In genomic region chr7:141949799-141950103, GRCm38 (mm10) we compare ENCODE assay signal across 8 mouse cellular contexts. TPM values are rescaled to one million over a fixed set of nuclear protein-coding genes. Genes with fewer than 3 reads are reported as not detected.
DNase-seq lines count a peak whose midpoint lies in the region; ATAC-seq lines count a peak whose summit lies in the region.

No protein-coding gene starts in this region.

- peaks cover 5% of the 10 kb centered on the region for H3K9me3 ChIP-seq in heart, embryonic 16.5 days (replicated peaks; ENCODE audit: control insufficient read depth, low read length)
- H3K9me3 ChIP-seq in hindbrain, embryonic 11.5 days (ENCODE audit: control insufficient read depth, low read length), result no peaks in the 10 kb centered on the region
- no peaks in the 10 kb centered on the region for H3K9me3 ChIP-seq in midbrain, embryonic 10.5 days (replicated peaks)

- H3K27ac ChIP-seq in heart, embryonic 16.5 days (ENCODE audit: low read length), result no peak overlapping the region
- H3K27ac ChIP-seq in brown adipose tissue, adult 24 weeks (replicated peaks; ENCODE audit: low read depth, low read length), result no peak overlapping the region
- peak overlapping the region; percentile 99 for H3K27ac ChIP-seq in hindbrain, embryonic 11.5 days (ENCODE audit: low read depth, low read length)
- H3K27ac ChIP-seq in midbrain, embryonic 10.5 days (replicated peaks), result peak overlapping the region; percentile 99

- H3K4me3 ChIP-seq in heart, embryonic 16.5 days (ENCODE audit: low read length), result peak overlapping the region; percentile 53
- H3K4me3 ChIP-seq in brown adipose tissue, adult 24 weeks (ENCODE audit: insufficient read depth, low read depth, low read length), result peak overlapping the region; percentile 21; the same call in 1 of the 2 replicates
- H3K4me3 ChIP-seq in hindbrain, embryonic 11.5 days (ENCODE audit: low read depth, low read length), result peak overlapping the region; percentile 91
- peak overlapping the region; percentile 95 for H3K4me3 ChIP-seq in midbrain, embryonic 10.5 days

- peak; percentile 55; the same call in 1 of the 2 replicates for ATAC-seq in heart, embryonic 16.5 days (replicated peaks; ENCODE audit: extremely low read depth, insufficient read depth, low FRiP score)
- peak; percentile 40 for ATAC-seq in hindbrain, embryonic 11.5 days (ENCODE audit: low FRiP score)

- peak overlapping the region; percentile 80 for H3K4me2 ChIP-seq in heart, embryonic 16.5 days (ENCODE audit: low read depth, low read length)
- H3K4me2 ChIP-seq in hindbrain, embryonic 11.5 days (replicated peaks; ENCODE audit: low read depth, low read length), result peak overlapping the region; percentile 85

- no peaks in the 10 kb centered on the region for H3K36me3 ChIP-seq in heart, embryonic 16.5 days (ENCODE audit: control insufficient read depth, insufficient read depth)
- H3K36me3 ChIP-seq in hindbrain, embryonic 11.5 days (ENCODE audit: control insufficient read depth, insufficient read depth, low read length), result no peaks in the 10 kb centered on the region
- H3K36me3 ChIP-seq in midbrain, embryonic 10.5 days, result peaks cover 27% of the 10 kb centered on the region

- 0 out of 2 replicates have a peak, but pooled peaks cover 3% of the 10 kb centered on the region for H3K4me1 ChIP-seq in heart, embryonic 16.5 days (ENCODE audit: control insufficient read depth, insufficient read depth, low read length)
- no peaks in the 10 kb centered on the region for H3K4me1 ChIP-seq in brown adipose tissue, adult 24 weeks (ENCODE audit: control insufficient read depth, insufficient read depth, insufficient read length, low read length)
- peaks cover 11% of the 10 kb centered on the region for H3K4me1 ChIP-seq in hindbrain, embryonic 11.5 days (replicated peaks; ENCODE audit: control insufficient read depth, insufficient read depth, low read length)
- peaks cover 82% of the 10 kb centered on the region for H3K4me1 ChIP-seq in midbrain, embryonic 10.5 days

- intact Hi-C loops in heart, postnatal 36 days (cut with DNase I), result loop anchor here (5.0 kb wide), 1 partner anchor 148 kb away; the partner anchor contains the start of gene Dusp8

- DNase-seq in heart, postnatal 36 days, result no peak
- no peak for DNase-seq in hindbrain, embryonic 11.5 days (ENCODE audit: low spot score)
- DNase-seq in midbrain, embryonic 10.5 days (ENCODE audit: low spot score), result no peak
- no peak for DNase-seq in urinary bladder, adult 18-20 months (ENCODE audit: low spot score in 2 of 2)
- DNase-seq in cerebellum, postnatal 10 days, result no peak
- DNase-seq in cerebellum, adult 9-10 months, result no peak

- under 1% methylated on average over 31 of the region's 54 CpGs for WGBS in heart, embryonic 16.5 days
- under 1% methylated on average over 34 of the region's 54 CpGs for WGBS in hindbrain, embryonic 11.5 days
- WGBS in midbrain, embryonic 10.5 days, result 7% methylated on average over 44 of the region's 54 CpGs

- peaks cover 87% of the 10 kb centered on the region for H3K27me3 ChIP-seq in heart, embryonic 16.5 days (ENCODE audit: control insufficient read depth, insufficient read depth, low read length)
- no peaks in the 10 kb centered on the region; the same call in 1 of the 2 replicates for H3K27me3 ChIP-seq in hindbrain, embryonic 11.5 days (ENCODE audit: control insufficient read depth, insufficient read depth, low read length)
- peaks cover 59% of the 10 kb centered on the region for H3K27me3 ChIP-seq in midbrain, embryonic 10.5 days (ENCODE audit: low read depth, poor library complexity, severe bottlenecking)

- H3K9ac ChIP-seq in heart, embryonic 16.5 days (ENCODE audit: low read length), result peak overlapping the region; percentile 30; the same call in 1 of the 2 replicates
- H3K9ac ChIP-seq in hindbrain, embryonic 11.5 days (ENCODE audit: low read depth, low read length), result peak overlapping the region; percentile 100

RNA-seq across cellular contexts. Expression of gene Brsk2, which starts 0.2 kb away (rescaled TPM):
- polyA plus RNA-seq in heart, embryonic 16.5 days (2015; fragmentation: Nextera tagmentation; extraction: Ambion mirVana), result 0.28 and 0.32 TPM in 2 replicates
- total RNA-seq in heart, postnatal 36 days (2021), result under 1 TPM; 0.19 to 0.25 TPM
- polyA plus RNA-seq in brown adipose tissue, adult 24 weeks (2012; ENCODE audit: insufficient read depth, insufficient read length, missing spikeins), result 1.8 TPM in 1 of 2 replicates, not detected in the other
- polyA plus RNA-seq in hindbrain, embryonic 11.5 days (2014; fragmentation: Nextera tagmentation; extraction: Ambion mirVana), result 13.7 and 15.6 TPM in 2 replicates
- 7.8 and 11.4 TPM in 2 replicates for polyA plus RNA-seq in midbrain, embryonic 10.5 days (2016; fragmentation: Nextera tagmentation; extraction: Ambion mirVana)

RNA-seq across cellular contexts. Expression of gene Tollip, which starts 31.4 kb away (rescaled TPM):
- 43.5 and 46.6 TPM in 2 replicates for polyA plus RNA-seq in heart, embryonic 16.5 days (2015; fragmentation: Nextera tagmentation; extraction: Ambion mirVana)
- total RNA-seq in heart, postnatal 36 days (2021), result 10 to 100 TPM; 54.6 to 58.0 TPM
- 23.1 and 27.4 TPM in 2 replicates for polyA plus RNA-seq in brown adipose tissue, adult 24 weeks (2012; ENCODE audit: insufficient read depth, insufficient read length, missing spikeins)
- polyA plus RNA-seq in hindbrain, embryonic 11.5 days (2014; fragmentation: Nextera tagmentation; extraction: Ambion mirVana), result 53.5 and 65.8 TPM in 2 replicates
- 52.9 and 66.6 TPM in 2 replicates for polyA plus RNA-seq in midbrain, embryonic 10.5 days (2016; fragmentation: Nextera tagmentation; extraction: Ambion mirVana)

Comparison
In these comparisons a context has a peak if more than half of its experiments do, and no peak if none do; other contexts are left out.
1. H3K27ac ChIP-seq: peak in hindbrain, embryonic 11.5 days (single experiment) and midbrain, embryonic 10.5 days (single experiment); none in heart, embryonic 16.5 days (single experiment) and brown adipose tissue, adult 24 weeks (single experiment).
2. H3K4me3 ChIP-seq: peak in every context shown above with its lines; median percentile 95 in midbrain, embryonic 10.5 days; 91 in hindbrain, embryonic 11.5 days; 53 in heart, embryonic 16.5 days; 21 in brown adipose tissue, adult 24 weeks.